Mouse (Mus musculus): ENCODE measurements around the gene Rhbdl1.

DNA sequence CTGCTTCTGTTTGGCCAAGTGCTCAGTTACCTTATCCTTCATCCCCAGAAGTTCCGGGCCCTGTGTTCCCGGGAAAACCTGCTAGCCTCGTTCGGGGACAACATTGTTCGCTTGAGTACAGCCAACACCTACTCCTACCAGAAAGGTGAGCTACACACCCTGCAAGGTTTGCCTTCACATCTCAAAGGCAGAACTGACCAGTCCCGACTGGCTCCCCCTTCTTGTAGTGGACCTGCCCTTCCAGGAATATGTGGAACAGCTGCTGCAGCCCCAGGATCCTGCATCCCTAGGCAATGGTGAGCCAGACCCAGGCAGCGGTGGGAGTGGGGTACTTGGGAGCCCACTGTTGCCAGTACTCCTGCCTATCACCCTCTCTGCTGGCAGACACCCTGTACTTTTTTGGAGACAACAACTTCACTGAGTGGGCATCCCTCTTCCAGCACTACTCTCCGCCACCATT lies 7.5 kb downstream of the Rhbdl1 start:
- no peak for TF ChIP-seq POLR2A (IDR thresholded peaks at IDR 0.05; ENCODE audit: control insufficient read depth, extremely low read depth, insufficient read depth, low read length, poor library complexity)
- TF ChIP-seq CTCF (IDR thresholded peaks at IDR 0.05; ENCODE audit: borderline replicate concordance, control insufficient read depth, extremely low read depth, insufficient read depth, low read length, poor library complexity): no peak

Data from thymus, adult 2 months (tissue).